Mouse (Mus musculus) forebrain, embryonic 11.5 days (tissue): Measurements from ENCODE around the gene Pnck. TPM values are rescaled to one million over a fixed set of nuclear protein-coding genes. Genes with fewer than 3 reads are reported as not detected.

Source experiments
- ATAC-seq: fragments of 200-750 bp; cut with Nextera tagmentation; replicated peaks from 2 replicates; pipeline ENCODE4 v1.8.0; 2017; ENCODE audit warnings: moderate TSS enrichment; ENCODE audit not compliant: low FRiP score
- DNase-seq: peaks from one replicate; pipeline ENCODE4 v3.0.0-alpha.2; 2017; ENCODE audit warnings: low spot score
- H3K27ac ChIP-seq: fragments of 300-500 bp; sonication (generic); 2 replicates; pipeline ENCODE4 v1.5.1; 2014; ENCODE audit warnings: low read depth, low read length
- H3K27me3 ChIP-seq: fragments of 300-500 bp; sonication (generic); 2 replicates; pipeline ENCODE4 v1.6.1; 2014; ENCODE audit warnings: mild to moderate bottlenecking, low read length, mixed read lengths; ENCODE audit not compliant: control insufficient read depth, insufficient read depth
- H3K36me3 ChIP-seq: fragments of 300-500 bp; sonication (generic); 2 replicates; pipeline ENCODE4 v1.6.1; 2014; ENCODE audit warnings: mild to moderate bottlenecking, low read length, moderate library complexity, mixed read lengths; ENCODE audit not compliant: control insufficient read depth, insufficient read depth
- H3K4me1 ChIP-seq: fragments of 300-500 bp; sonication (generic); replicated peaks from 2 replicates; pipeline ENCODE4 v1.6.1; 2014; ENCODE audit warnings: low read length, mixed read lengths; ENCODE audit not compliant: control insufficient read depth, insufficient read depth
- H3K4me2 ChIP-seq: fragments of 300-500 bp; sonication (generic); 2 replicates; pipeline ENCODE4 v1.6.1; 2014; ENCODE audit warnings: low read depth, mild to moderate bottlenecking, low read length, moderate library complexity, mixed read lengths; ENCODE audit not compliant: severe bottlenecking
- H3K4me3 ChIP-seq: fragments of 300-500 bp; sonication (generic); 2 replicates; pipeline ENCODE4 v1.5.1; 2014; ENCODE audit warnings: low read depth, low read length
- H3K9ac ChIP-seq: fragments of 300-500 bp; sonication (generic); 2 replicates; pipeline ENCODE4 v1.6.1; 2014; ENCODE audit warnings: low read length
- H3K9me3 ChIP-seq: fragments of 300-500 bp; sonication (generic); 2 replicates; pipeline ENCODE4 v1.6.1; 2016; ENCODE audit warnings: low read length, mixed read lengths; ENCODE audit not compliant: control insufficient read depth
- WGBS: fragments of 180-500 bp; shearing (Covaris S2); extraction: QIAGEN DNeasy Blood & Tissue Kit; methylation state at CpG from one replicate; pipeline ENCODE4 v1.1.7; 2014; 5-methylcytosine and 5-hydroxymethylcytosine counted together
- polyA plus RNA-seq: library from polyadenylated mRNA; unstranded; fragments of >200 nt; fragmentation: Nextera tagmentation; extraction: Ambion mirVana; gene quantifications from 2 replicates; pipeline ENCODE4 v1.2.1, GENCODE M21; 2014

The Pnck gene
- polyA plus RNA-seq, 1 experiment from 2014 or later, result 11.1 TPM

DNA sequence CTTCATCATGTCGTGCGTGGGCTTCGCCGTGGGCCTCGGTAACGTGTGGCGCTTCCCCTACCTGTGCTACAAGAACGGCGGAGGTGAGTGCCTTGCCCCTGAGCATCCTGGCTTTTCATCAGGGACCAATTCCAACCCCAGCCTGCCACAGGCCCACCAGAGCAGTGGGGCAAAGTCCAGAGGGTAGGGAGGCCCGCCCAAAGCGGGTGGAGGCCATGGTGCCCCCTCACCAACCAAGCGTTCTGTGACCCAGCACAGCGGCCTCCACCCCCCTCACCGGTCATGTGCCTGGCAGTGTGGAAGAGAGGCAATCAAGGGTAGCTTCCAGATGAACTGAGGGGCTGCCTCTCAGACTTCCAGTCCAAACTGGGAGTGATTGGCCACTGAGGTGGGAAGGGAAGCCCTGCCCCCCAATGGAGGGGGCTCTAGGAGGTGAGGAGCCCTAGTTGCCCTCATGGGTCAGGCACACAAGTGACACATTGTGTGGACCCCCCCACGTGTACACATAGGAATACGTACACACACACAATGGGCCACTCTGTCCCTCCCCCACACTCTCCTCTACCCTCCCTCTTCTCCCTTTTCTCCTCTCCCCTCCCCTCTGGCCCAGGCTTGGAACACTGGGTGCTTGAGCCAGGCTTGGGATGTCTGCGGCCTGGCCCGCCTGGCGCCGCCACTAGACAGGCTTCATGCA lies 14.2 kb upstream of the Pnck start:
- Histone ChIP-seq H3K9ac (peak overlapping the region; percentile 70), H3K27ac (no peak overlapping the region), H3K4me1 (no peaks in the 10 kb centered on the region), H3K4me2 (peak overlapping the region; percentile 66), H3K9me3 (no peaks in the 10 kb centered on the region), H3K36me3 (no peaks in the 10 kb centered on the region), H3K4me3 (peak overlapping the region; percentile 56), H3K27me3 (no peaks in the 10 kb centered on the region)
- 25% methylated on average over 20 of the region's 20 CpGs for WGBS
- DNase-seq (peak; percentile 56), ATAC-seq (peak; percentile 45; the same call in 1 of the 2 replicates)

DNA sequence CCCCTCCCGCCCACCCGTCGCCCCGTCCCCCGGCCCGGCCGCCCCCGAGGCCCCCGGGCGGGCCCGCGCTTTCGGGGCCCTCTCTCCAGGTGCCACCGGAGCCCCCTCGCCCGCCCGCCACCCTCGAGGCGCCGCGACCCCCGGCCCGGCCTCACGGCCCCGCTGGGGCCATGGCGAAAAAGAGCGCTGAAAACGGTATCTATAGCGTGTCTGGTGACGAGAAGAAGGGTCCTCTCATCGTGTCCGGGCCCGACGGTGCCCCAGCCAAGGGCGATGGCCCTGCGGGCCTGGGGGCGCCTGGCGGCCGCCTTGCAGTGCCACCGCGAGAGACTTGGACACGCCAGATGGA lies 13.7 kb upstream of the Pnck start:
- WGBS, result 26% methylated on average over 12 of the region's 42 CpGs
- Histone ChIP-seq H3K9me3 (no peaks in the 10 kb centered on the region), H3K27ac (no peak overlapping the region), H3K4me1 (no peaks in the 10 kb centered on the region), H3K9ac (peak overlapping the region; percentile 70), H3K4me3 (peak overlapping the region; percentile 56), H3K27me3 (no peaks in the 10 kb centered on the region), H3K4me2 (peak overlapping the region; percentile 66), H3K36me3 (no peaks in the 10 kb centered on the region)
- ATAC-seq (peak; percentile 13; the same call in 1 of the 2 replicates), DNase-seq (no peak)

DNA sequence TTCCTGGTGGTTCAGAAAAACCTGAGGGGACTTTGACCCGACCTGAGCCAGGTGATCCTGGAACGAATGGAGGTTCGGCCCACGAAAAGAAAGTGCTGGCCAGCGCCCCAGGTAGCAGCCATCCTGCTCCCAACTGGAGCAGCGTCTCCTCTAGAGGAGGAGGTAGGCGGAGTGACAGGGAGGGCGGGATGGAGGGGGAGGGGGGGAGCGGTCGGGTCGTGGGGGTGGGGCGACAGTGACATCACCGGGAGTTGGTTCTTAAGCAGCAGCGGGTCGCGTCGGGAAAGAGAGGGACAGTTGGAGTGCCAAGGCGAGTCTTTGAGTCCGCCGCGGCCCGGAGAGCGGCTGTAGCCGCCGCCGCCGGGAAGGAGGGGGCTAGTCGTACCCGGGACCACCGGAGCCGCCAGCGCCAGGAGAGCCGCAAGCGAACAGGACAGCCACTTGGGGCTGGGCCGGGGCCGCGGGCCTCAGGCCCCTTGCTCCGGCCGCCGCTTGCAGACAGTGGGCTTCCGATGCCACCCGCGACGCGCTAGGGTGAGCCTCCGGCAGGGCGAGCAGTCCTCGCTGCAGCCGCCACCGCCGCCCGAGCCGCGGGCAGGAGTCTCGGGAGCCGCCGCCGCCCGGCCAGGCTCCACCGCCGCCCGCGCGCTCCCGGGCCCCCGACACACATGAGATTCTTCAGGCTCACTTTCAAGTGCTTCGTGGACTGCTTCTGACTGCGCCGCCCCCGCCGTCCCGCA lies 13.1 kb upstream of the Pnck start, which contains the start of gene Slc6a8:
Gene Slc6a8 (plus strand): TSS at position 272 of the 740 bp plus-strand sequence.
- peak within 1 kb of the TSS; percentile 56 for H3K4me3 ChIP-seq
- no peaks in the 10 kb centered on the region for H3K36me3 ChIP-seq
- peak within 1 kb of the TSS; percentile 70 for H3K9ac ChIP-seq
- ATAC-seq, result peak; percentile 76
- H3K9me3 ChIP-seq, result no peaks in the 10 kb centered on the region
- H3K4me1 ChIP-seq, result no peaks in the 10 kb centered on the region
- H3K4me2 ChIP-seq, result peak within 1 kb of the TSS; percentile 66
- H3K27me3 ChIP-seq, result no peaks in the 10 kb centered on the region
- WGBS, result 26% methylated on average over 16 of the region's 72 CpGs
- DNase-seq, result peak; percentile 88
- H3K27ac ChIP-seq, result no peak within 1 kb of the TSS

DNA sequence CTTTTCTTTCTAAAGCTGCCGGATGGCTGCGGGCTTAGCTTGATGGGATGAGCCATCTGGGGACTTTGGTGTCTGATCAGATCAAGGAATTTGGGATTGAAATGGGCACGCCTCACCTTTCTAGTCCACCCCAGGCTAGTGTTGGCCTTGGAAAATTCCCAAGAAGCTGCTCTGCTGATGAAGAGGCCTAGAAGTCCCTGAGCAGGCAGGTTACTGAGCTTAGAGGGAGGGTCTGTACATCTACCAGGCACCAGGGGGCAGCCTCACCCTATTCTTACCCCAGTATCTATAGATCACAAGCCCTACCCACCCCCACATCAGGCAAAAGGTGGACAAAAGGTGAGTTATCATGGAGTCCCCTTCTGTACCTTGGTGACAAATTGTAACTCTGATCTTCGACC lies 12.1 kb upstream of the Pnck start:
- peak; percentile 71 for ATAC-seq

DNA sequence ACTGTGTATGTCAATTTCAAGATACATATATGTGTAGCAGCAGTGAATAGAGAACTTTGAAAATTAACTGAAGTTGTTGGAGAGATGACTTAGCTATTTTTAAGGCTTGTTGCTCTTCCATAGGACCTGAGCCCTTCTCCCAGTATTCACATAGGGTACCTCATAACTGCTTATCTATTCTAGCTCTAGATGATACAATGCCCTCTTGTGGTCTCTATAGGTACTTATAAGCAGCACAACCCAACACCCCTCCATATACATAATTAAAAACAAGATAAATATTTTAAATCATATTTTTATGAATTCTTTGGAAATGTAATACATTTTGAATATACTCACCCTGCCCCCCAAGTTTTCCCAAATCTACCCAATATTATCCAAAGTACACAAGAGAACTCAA lies 3.2 kb upstream of the Pnck start:
- DNase-seq, result no peak
- no peak for ATAC-seq
- Histone ChIP-seq H3K9me3 (no peaks in the 10 kb centered on the region), H3K9ac (no peak overlapping the region), H3K4me2 (no peak overlapping the region), H3K36me3 (no peaks in the 10 kb centered on the region), H3K4me3 (no peak overlapping the region), H3K27me3 (no peaks in the 10 kb centered on the region), H3K27ac (no peak overlapping the region), H3K4me1 (no peaks in the 10 kb centered on the region)

More for the DNA sequence above, 12.1 kb upstream of the Pnck start:
- peak; percentile 71 for DNase-seq
- Histone ChIP-seq H3K36me3 (no peaks in the 10 kb centered on the region), H3K4me3 (no peak overlapping the region), H3K27me3 (no peaks in the 10 kb centered on the region), H3K9ac (no peak overlapping the region), H3K4me2 (no peak overlapping the region), H3K27ac (no peak overlapping the region), H3K4me1 (no peaks in the 10 kb centered on the region), H3K9me3 (no peaks in the 10 kb centered on the region)
- WGBS, result 44% methylated on average over 3 of the region's 4 CpGs

DNA sequence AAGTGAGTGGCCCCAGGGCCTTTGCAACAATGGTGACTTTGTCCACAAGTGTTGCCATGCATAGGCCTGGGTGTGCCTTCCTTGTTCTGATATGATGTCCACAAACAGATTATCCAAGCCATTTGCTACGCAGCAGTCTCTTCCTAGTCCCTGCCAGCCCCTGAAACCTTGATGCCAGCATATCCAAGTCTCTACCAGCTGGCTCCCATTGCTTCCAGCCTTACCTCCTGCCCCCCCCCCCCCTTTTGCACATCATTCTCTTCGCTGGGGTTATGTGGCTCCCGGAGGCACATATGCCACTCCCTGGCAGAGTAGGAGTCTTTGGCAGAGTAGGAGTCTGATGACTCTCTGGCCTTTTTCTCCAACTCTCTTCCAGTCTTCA lies 358 bp upstream of the Pnck start:
- peak overlapping the region; percentile 59 for H3K9ac ChIP-seq
- H3K27me3 ChIP-seq, result no peaks in the 10 kb centered on the region
- no peak overlapping the region for H3K27ac ChIP-seq
- H3K4me3 ChIP-seq, result peak overlapping the region; percentile 44
- H3K4me1 ChIP-seq, result no peaks in the 10 kb centered on the region
- H3K36me3 ChIP-seq, result no peaks in the 10 kb centered on the region
- no peak for DNase-seq
- H3K4me2 ChIP-seq, result peak overlapping the region; percentile 65
- 60% methylated on average over 2 of the region's 3 CpGs for WGBS
- no peak for ATAC-seq
- no peaks in the 10 kb centered on the region for H3K9me3 ChIP-seq

DNA sequence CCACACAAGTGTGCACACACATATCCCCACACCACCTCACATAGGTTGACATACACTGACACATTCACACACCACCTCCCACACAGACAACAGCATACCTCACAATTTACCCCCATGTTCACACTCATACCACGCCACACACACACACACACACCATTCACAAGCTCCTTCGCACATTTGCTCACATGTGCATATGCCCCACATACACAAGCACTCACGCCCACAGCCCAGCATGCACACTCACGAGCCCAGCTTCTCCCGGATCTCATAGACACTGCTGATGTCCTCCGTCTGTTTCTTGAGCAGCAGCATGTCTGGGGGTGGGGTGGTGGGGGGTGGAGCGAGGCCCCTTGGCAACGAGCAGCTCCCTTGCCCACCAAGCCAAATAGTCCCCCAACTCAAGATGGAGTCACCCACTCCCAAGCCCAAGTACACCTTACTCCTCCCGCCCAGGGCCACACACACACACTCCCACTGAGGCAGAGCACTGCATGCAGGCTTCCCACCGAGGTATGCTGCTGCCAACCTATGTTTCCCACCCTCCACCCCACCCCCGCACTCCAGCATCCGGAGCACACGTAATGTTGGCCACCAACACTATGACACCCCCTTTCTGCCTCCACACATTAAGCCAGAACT lies 862 bp downstream of the Pnck start:
- H3K27ac ChIP-seq, result no peak overlapping the region
- no peaks in the 10 kb centered on the region for H3K27me3 ChIP-seq

DNA sequence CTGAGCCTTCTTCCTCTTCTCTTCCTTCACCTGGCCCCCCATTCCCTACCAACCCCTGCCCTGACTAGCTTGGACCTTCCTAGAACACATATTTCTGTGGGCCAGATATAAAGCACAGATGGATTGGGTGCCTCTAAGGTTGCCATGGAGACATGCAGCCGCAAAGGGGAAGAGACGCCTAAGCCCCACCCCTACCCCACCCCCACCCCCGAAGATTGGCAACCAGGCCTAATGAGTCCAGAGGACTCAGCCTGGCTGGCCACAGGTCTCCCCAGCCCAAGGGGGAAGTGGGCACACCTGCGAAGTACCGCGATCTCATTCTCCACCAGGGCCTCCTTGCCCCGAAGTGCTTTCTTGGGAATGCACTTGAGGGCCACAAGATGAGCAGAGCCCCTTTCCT lies 1.5 kb downstream of the Pnck start:
- H3K27me3 ChIP-seq, result no peaks in the 10 kb centered on the region
- no peaks in the 10 kb centered on the region for H3K4me1 ChIP-seq
- H3K4me3 ChIP-seq, result no peak overlapping the region
- 52% methylated on average over 7 of the region's 7 CpGs for WGBS
- no peaks in the 10 kb centered on the region for H3K9me3 ChIP-seq
- no peak for DNase-seq
- H3K36me3 ChIP-seq, result no peaks in the 10 kb centered on the region
- no peak for ATAC-seq
- H3K27ac ChIP-seq, result no peak overlapping the region
- H3K4me2 ChIP-seq, result no peak overlapping the region
- H3K9ac ChIP-seq, result no peak overlapping the region

More for the DNA sequence above, 862 bp downstream of the Pnck start:
- no peak for DNase-seq
- Histone ChIP-seq H3K4me2 (peak overlapping the region; percentile 65), H3K4me3 (peak overlapping the region; percentile 44), H3K4me1 (no peaks in the 10 kb centered on the region), H3K36me3 (no peaks in the 10 kb centered on the region), H3K9ac (no peak overlapping the region), H3K9me3 (no peaks in the 10 kb centered on the region)
- WGBS, result 60% methylated on average over 13 of the region's 13 CpGs
- peak; percentile 28 for ATAC-seq
